Mouse (Mus musculus): Measurements from ENCODE around the gene Tlr7. TPM values are rescaled to one million over a fixed set of nuclear protein-coding genes. Genes with fewer than 3 reads are reported as not detected.
A peak's percentile ranks its signal among the peaks of the same experiment; 100 is the strongest.
"Not testable (repeated sequence)": the region's sequence is repeated elsewhere in the genome, so short reads cannot be mapped to it uniquely, and the experiment has no call there.

Gene Tlr7
- 1 to 10 TPM; 4.0 to 4.9 TPM for total RNA-seq (2021)
- long read RNA-seq, result 0 reads

DNA sequence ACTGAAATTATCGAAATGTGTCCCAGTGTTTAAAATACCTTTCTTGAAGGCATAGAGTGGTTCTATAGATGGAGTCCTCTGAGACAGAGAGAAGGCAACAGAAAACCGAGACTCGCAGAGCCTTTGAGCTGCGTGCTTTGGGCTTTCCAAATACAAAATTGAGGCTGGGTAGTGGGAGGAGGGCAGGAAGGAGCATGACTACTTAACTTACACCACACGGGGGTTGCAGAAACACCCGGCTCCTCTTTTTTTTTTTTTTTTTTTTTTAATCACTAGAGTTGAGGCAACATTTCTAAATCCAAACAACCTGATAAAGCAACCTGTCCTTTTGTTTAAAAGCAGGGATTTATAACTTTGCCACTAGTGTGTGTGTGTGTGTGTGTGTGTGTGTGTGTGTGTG, at the start of gene Tlr7:
Tlr7 (minus strand) TSS at position 160 of the 400 bp plus-strand sequence.
- DNase-seq (ENCODE audit: low spot score in 2 of 2), result no peak

DNA sequence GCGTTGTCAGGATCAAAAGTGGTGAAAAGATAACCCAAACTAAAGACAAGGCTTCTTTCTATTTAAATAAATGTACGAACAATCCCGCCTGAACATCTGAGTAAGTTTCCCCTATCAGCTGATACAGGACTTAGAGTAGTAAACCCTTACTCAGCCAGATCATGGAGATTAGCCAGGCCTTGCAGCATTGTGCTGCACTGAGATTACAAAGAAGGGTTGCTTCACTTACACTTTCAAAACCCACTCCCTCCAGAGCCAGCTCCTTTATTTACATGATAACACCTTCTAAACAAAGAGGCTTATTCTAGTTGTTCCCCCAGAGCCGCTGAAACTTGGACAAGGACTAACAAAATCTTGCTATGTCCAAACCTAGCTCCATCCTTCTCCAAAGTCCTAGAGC, 49.7 kb upstream of the Tlr7 start:
- no peak for DNase-seq (ENCODE audit: low spot score in 2 of 2)

DNA sequence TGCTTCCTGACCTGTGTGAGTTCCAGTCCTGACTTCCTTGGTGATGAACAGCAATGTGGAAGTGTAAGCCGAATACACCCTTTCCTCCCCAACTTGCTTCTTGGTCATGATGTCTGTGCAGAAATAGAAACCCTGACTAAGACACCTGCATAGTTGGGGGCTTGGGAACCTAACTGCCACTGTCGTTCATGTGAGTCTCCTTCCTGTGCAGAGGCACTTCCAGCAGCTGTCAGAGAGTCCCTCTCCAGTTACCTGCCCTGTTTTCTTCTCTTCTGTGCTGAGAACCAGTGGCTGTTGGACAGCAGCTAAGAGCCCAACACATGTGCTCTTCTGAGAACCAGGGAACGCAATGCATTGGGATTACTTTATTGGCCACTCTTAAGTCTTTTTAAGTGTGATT, 30.9 kb upstream of the Tlr7 start:
- DNase-seq (ENCODE audit: low spot score in 2 of 2), result not testable (repeated sequence)

DNA sequence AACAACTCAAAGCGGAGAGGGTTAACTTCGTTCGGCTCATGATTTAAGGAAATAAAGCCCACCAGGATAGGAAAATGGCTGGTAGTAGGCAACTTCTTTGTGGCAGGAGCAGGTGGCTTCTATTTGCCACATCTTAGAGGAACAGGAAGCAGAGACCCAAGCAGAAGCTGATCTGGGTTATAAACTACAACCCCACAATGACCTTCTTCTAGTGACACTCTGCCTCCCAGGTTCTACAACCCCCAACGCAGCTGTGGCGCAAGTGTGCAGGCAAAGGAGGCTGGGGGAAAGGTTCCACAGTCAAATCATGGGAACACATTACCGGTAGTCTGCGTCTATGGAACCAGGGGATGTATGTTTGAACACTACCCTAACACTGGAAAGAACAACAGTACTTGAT, 29.3 kb upstream of the Tlr7 start:
- no peak for DNase-seq (ENCODE audit: low spot score in 2 of 2)

DNA sequence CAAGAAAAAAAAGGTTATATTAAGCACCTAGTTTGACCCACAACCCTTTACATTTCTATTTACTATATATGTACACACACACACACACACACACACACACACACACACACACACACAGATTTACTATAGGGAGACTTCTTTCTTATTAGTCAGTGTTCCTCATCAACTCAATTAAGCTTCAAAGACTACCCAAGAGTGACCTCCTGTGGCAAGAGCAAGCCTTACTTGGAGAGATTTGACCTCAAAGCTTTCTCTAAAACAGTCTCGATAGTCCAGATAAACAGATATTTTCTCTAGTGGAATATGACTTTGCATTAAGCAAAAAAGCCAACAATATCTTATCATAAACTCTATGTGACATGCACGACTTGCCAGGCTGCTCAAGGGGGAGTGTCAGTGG, 27.1 kb upstream of the Tlr7 start:
- DNase-seq (ENCODE audit: low spot score in 2 of 2), result peak in 1 of 2 experiments; percentile 21

DNA sequence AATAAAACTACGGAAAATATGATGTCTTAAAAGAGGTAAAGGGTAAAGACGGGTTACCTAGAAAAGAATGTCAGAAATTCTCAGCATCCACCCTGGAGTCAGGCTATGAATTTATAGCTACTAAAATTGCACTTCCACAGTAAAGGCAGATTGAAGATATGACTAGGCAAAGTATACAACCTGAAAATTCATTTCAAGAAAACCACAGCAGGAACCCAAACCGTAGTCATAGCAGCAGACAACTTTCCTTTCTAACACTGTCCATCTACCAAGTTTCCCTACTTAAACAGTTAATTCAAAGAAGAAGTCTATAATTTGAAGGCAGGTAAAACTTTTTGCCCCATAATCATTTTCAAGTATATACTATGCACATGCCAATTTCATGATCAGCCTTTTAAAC, 25.6 kb upstream of the Tlr7 start:
- DNase-seq (ENCODE audit: low spot score in 2 of 2), result no peak

DNA sequence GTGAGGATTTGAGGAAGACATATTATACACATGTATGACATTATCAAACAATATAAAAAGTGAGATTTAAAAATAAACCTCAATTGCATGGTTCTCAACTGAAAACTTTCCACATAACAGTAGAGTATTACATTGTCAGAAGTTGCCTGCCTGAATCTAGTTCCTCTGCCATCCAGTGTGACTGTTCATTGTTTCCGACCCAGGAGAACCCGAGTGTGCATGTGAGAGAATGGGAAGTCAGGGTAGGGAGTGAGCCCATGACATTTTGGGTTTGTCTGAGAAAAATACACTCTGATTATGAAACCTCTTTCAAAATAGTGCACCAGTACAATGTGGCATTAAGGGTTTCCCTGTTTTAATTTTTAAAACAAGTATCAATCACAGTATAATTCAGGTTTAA, 23.3 kb upstream of the Tlr7 start:
- no peak for DNase-seq (ENCODE audit: low spot score in 2 of 2)

DNA sequence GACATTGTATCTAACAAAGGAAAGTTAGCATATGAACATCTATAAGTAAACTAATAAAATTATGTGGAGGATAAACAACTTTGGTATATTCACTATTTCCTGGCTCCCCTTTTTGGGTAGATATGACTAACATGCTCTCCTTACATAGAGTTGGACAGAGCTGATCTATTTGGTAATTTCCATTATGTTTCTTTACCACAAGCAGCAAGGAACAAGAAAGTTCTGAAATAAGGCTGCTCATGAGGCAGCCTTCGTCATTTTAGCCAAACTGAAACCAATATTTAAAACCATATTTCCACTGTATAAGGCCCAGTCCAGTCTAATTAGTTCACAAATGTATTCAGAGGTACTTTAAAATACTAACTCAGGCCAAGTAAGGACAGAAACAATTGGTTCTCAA, 16.1 kb upstream of the Tlr7 start:
- no peak for DNase-seq (ENCODE audit: low spot score in 2 of 2)

DNA sequence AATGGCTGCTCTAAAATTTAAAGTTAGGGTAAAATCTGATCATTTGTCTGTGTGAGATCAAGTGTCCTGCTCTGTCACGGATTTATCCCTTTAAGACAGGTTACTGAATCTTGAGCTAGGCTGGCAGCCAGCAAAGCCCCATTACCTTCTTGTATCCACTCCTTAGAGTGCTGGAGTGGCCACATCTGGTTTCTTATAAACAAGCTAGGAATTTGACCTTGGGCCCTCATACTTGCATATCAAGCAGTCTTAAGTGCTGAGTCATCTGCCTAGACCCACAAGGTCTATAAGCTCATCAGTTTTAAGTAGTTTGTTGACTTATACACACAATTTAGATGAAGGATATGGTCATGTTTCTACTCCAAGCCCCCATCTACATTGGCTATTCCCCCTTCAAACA, 14.0 kb upstream of the Tlr7 start:
- DNase-seq (ENCODE audit: low spot score in 2 of 2), result no peak

DNA sequence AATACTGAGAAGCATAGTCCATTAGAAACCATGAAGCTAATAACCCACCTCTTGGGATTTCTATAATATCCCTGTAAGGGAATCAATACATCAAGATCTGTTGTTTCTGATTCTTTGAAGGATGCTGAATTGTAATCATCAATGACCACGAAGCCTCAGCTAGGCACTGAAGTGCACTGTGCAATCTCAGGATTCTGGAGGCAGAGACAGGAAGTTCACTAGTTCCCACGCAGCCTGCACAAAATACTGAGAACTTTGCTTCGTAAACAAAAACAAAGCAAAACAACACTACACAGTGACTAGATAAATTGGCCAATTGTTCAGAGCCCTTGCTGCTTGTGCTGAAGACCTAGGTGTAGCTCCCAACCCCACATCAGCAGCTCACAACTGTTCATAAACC, 11.5 kb upstream of the Tlr7 start:
- no peak for DNase-seq (ENCODE audit: low spot score in 2 of 2)

DNA sequence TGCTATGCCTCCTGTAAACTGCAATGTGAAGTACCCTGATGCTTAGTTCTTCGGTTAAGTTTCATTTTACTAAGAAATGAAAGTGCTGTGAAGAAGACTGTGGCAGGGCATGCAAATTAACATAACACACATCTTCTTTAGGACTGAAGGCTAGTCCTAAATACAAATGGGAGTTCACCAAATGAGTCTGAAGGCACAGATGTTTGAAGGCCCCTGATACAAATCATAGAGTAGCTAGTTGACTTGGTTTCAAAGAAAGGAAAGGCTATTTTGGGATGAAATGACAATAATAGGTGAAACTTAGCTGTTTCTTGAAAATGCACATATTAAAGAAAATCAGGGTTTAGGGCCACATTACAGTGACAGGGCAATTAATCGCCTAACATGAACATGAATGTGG, 9.8 kb upstream of the Tlr7 start:
- DNase-seq (ENCODE audit: low spot score in 2 of 2), result no peak

DNA sequence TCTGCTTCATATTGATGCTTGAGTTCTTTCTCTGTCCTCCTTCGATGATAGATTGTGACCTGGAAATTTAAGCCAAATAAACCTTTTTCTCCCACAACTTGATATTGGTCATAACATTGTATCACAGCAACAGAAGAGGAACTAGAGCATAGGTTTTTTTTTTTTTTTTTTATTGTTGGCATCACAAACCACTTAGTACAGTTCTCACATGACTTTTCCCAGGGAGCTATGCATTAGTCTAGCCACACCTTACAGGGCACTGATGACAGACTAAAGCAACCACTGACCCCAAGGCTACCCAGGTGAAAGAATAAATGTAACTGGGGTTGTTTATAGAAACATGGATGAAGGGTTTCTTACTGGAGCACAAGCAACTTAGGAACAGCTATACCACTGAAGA, 7.6 kb upstream of the Tlr7 start:
- no peak for DNase-seq (ENCODE audit: low spot score in 2 of 2)

DNA sequence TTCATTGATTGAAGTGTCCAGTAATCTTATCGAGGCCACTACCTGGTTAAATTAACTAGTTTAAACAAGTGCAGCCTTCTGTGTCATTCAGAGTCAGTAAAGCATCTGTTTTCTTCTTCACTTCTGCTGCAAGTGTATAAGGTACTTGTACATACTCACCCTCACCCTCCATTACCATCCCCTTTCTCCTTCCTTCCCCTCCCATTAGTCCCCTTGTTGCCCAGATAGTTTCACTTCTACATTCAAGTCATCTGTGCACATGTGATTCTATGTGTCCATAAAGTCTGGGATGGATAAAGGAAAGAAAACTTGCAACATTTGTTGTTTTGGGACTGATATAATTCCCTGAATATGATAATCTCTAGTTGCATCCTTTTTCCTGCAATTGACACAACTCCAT, 4.2 kb upstream of the Tlr7 start:
- DNase-seq (ENCODE audit: low spot score in 2 of 2), result no peak

DNA sequence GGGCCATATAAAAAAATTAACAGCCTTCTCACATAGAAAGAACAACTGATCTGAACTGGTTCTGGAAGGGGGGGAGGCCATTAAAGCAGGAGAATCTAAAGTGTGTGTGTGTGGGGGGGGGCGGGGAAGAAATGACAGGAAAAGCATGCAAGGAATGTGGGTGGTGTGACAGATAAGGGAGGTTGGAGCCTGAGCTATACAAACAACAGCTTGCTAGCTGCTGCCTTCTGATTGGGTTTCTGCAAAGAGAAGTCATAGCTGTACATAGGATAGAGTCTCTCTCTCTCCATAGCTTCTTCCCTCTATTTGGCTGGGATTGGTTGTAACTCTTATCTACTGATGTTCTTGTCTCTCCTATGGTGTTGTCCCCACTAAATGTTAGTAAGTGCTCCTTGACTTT, 2.2 kb upstream of the Tlr7 start:
- DNase-seq (ENCODE audit: low spot score in 2 of 2), result peak in 1 of 2 experiments; percentile 3

DNA sequence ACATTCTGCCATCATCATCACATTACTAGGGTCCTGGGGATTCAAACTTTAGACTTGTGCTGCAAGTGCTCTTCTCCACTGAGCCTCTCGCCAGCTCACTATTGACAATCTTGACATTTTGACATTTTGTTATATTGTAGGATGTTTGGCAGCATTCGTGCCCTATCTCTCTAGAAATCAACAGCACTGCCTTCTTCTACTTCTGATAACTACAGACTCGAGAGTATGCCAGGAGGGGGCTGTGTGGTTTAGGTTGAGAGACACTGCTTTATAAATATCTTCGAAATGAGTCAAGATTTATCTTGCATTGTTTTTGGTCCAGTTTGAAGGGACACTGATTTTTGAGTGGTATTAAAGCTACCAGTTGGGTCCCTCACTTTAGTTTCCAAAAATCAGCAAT, 635 bp upstream of the Tlr7 start:
- DNase-seq (ENCODE audit: low spot score in 2 of 2), result no peak

DNA sequence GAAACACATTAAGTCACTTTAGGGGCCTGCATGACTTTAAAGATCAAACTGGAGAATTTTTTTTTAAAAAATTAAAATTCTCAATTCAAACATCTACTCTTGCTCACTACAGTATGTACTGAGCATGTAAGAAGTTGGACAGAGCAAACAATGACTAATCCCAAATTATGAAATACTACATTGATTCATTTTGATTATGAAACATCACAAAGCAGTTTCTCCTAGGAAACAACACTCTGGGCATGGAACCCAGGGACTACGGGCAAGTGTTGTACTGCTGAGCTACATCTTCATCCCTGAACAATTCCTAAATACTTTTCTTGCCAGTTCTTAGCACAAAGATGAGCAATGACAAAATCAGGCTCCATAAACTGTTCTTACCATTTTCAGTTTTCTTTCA, 738 bp downstream of the Tlr7 start:
- DNase-seq (ENCODE audit: low spot score in 2 of 2), result peak in 1 of 2 experiments; percentile 30

DNA sequence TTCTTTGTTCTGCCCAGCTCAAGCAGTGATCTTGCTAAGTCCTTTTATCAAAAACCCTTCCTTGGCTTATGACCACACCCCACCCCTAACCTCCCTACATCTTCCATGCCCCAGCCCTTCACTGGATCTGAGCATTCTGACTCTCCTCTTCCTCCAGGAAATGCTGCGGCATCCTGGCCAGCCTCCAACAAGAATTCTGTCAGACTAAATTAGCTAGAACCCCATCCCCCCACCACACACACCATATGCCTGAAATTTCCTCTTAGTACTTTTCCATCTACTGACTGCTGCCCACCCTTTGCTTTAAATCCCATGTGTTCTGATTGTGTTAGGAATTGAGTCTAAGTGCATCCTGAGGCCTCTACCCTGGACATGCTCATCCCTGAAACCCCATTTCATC, 1.3 kb downstream of the Tlr7 start:
- DNase-seq (ENCODE audit: low spot score in 2 of 2), result peak; percentile 12 to 60

DNA sequence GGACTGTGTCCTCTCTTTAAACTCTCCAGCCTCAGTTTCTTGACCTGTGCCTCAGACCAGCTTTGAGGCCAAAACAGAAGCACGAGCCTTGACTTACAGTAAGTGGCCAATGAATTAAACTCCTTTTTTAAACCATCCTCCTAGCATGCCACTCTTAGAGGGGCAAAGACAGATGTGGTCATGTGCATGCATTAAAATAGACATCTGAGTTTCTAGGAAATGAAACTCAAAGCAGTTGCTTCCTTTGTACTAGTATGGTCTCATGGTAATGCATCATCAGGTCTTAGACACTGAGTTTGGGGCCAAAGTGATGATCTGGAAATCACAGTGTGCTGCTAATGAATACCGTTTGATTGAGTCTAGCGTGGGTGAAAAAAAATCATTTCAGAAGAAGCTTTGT, 1.8 kb downstream of the Tlr7 start:
- DNase-seq (ENCODE audit: low spot score in 2 of 2), result no peak

DNA sequence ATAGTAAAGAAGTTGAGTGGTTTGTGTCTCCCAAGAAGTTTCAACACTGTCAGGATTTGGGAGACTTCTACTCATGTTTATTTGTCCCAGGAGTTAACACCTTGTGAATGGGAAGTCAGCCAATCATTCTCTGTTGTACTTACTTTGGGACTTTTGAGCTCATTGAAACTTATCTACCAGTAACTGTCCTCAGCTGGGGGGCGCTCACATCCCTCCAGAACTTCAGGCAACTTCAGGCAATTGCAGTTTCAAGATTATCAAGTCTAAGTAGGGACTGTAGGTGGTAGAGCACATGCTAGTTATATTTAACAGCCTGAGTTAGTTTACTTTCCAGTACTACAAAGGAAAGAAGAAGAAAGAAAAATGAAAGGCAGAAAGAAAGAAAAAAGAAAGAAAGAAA, 6.6 kb downstream of the Tlr7 start:
- DNase-seq (ENCODE audit: low spot score in 2 of 2), result no peak

DNA sequence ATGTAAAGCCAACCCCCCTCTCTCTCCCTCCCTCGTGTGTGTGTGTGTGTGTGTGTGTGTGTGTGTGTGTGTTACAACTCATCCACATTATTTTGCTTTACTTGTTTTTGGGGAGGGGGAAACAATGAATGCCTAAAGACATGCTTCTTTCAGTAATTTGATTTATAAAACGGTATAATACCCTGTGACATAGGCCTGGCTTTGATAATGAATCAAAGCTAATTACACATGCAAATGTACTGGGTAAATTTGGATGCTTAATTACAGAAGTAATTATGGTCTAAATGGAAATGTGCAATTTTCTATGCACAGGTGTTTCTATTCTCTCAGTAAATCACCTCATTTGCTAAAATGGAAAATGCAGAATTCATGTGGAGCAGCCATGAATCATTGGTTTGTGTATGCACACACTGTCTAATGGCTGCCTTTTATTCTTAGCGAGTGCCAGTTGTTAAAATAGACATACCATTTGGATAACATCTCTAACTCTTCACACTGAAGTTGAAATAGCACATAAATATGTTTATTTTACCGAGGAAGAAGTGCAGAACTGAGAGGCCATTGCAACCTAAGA, 9.0 kb downstream of the Tlr7 start:
- DNase-seq (ENCODE audit: low spot score in 2 of 2), result no peak

DNA sequence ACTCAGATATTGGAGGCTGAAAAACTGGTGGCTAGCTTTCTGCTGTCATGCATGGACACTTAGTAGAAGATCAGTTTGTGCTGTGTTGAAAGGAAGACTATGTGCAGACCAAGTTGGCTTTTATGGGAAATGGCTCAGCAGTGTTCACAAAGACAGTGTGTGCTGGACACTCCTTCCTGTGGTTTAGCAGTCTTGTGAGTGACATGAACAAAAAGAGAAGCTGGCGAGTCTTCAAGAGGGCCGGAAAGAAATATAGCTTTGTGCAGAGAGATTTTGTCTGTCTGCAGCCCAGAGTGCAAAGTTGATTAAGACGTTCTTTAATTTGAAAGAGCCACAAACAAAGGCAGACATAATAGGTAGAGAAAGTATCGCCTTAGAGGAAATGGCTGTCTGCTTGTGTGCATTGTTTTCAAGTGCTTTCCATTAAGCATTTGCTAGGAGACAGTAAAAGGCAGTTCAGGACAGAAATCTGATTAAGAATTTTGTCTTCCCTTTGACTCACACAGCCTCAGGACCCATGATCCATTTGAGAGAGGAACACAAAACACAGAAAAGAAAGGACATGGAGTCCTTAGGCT, 11.4 kb downstream of the Tlr7 start:
- DNase-seq (ENCODE audit: low spot score in 2 of 2), result no peak

DNA sequence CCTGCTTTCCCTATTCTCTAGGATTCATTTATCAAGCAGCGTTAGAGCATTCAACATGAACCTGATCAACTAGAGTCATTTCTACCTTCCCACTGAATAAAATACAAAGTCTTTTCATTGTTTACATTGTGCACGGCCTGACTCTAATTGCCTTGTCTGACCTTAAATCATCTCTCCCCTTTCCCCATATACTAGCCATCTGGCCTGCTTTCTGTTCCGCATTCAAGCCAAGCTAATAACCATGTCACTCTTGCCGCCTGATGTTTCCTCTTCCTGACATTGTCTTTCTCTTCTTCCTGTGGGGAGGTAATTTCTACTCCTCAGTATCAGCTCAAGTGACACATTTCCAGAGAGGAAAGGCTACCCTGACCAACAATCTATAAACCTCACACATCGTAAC, 14.6 kb downstream of the Tlr7 start:
- no peak for DNase-seq (ENCODE audit: low spot score in 2 of 2)

DNA sequence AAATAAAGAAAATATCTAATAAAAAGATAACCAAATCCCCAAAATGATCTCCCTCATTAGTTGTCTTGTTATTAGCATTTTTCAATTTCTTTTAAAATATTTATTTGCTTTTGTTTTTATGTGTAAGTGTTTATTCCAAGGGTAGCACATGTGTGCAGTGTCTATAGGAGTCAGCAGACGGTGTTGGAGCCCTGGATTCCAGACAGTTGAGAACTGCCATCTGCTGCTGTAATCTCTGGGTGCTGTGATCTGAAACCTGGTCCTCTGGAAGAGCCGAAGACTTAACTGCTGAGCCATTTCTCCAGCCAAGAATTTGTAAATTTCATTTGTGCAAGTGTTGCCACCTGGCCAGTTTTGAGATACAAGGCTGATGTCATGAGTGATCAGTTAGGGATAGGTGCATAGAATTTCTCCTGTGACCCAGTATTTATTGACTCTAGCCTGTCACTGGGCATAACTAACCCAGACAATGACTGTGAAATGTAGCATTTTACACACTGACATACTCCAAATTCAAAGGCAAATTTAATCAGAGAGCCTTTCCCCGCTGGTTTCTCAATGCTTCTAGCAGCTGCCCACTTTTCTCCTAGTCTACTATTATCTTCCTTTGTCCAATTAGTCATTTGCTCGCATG, 15.1 kb downstream of the Tlr7 start:
- no peak for DNase-seq (ENCODE audit: low spot score in 2 of 2)
